Mouse (Mus musculus): ENCODE results near the gene Eef2. TPM values are rescaled to one million over a fixed set of nuclear protein-coding genes. Genes with fewer than 3 reads are reported as not detected.

The Eef2 gene
- polyA plus RNA-seq, 1 experiment from 2014 or later: 282 TPM

DNA sequence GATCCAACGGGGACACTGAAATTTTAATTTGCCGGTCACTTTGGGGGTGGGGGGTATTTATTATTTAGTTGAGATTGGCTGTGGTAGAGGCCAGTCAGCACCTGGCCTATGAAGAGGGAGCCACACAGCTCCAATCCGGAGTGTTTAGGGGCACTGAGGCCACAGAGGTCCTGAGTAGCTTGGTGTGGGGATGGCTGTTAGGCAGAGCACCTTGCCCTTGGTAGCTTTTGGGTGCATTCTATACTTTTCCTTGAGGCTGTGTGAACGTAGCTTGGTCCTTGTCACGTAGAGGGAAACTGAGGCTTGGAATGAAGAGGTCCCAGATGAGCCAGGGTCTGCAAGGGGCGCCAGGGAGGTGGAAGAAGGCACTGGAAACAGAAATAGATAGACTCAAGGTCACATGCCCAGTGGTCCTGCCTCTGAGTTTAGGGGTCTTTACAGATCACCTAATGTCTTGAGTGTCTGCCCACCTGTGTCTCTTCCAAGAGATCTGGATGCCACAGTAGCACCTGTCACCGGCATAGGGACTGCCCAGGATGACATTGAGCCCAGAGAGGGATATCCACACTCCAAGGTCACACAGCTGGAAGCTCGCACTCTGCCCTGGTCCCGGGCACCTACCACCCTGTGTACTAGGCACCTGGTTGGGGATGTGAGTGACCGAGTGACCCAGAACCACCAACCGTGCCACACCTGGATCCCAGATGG lies 37.5 kb upstream of the Eef2 start:
- H3K36me3 ChIP-seq (ENCODE audit: control insufficient read depth, insufficient read depth): peaks cover 10% of the 10 kb centered on the region

GRCm38 (mm10) chr10:81139529-81139846 lies 36.9 kb upstream of the Eef2 start:
- peak overlapping the region; percentile 93 for H3K4me3 ChIP-seq (ENCODE audit: low read depth, low read length)
- 41% methylated on average over 4 of the region's 4 CpGs for WGBS (ENCODE audit: insufficient replicate concordance)
- H3K9ac ChIP-seq (ENCODE audit: low read depth, low read length): peak overlapping the region; percentile 89
- no peaks in the 10 kb centered on the region for H3K9me3 ChIP-seq (replicated peaks; ENCODE audit: control insufficient read depth, low read length)
- ATAC-seq (ENCODE audit: low read depth): no peak
- no peaks in the 10 kb centered on the region for H3K27me3 ChIP-seq (ENCODE audit: control insufficient read depth, insufficient read depth, low read depth, low read length)
- H3K36me3 ChIP-seq (ENCODE audit: control insufficient read depth, insufficient read depth): peaks cover 15% of the 10 kb centered on the region
- peak overlapping the region; percentile 18 for H3K27ac ChIP-seq (ENCODE audit: low read length)
- H3K4me1 ChIP-seq (ENCODE audit: control insufficient read depth, low read depth, low read length): peaks cover 59% of the 10 kb centered on the region
- H3K4me2 ChIP-seq (ENCODE audit: low read depth, low read length): peak overlapping the region; percentile 93

More for the DNA sequence above, 37.5 kb upstream of the Eef2 start:
- peak overlapping the region; percentile 93 for H3K4me2 ChIP-seq (ENCODE audit: low read depth, low read length)
- H3K27me3 ChIP-seq (ENCODE audit: control insufficient read depth, insufficient read depth, low read depth, low read length): no peaks in the 10 kb centered on the region
- H3K9ac ChIP-seq (ENCODE audit: low read depth, low read length): peak overlapping the region; percentile 89
- WGBS (ENCODE audit: insufficient replicate concordance): 43% methylated on average over 11 of the region's 11 CpGs
- H3K27ac ChIP-seq (ENCODE audit: low read length): peak overlapping the region; percentile 91
- H3K4me1 ChIP-seq (ENCODE audit: control insufficient read depth, low read depth, low read length): peaks cover 64% of the 10 kb centered on the region
- ATAC-seq (ENCODE audit: low read depth): no peak
- H3K9me3 ChIP-seq (replicated peaks; ENCODE audit: control insufficient read depth, low read length): no peaks in the 10 kb centered on the region
- H3K4me3 ChIP-seq (ENCODE audit: low read depth, low read length): peak overlapping the region; percentile 93

- WGBS (ENCODE audit: insufficient replicate concordance): 31% methylated on average over 8 of the region's 8 CpGs
- peaks cover 54% of the 10 kb centered on the region for H3K4me1 ChIP-seq (ENCODE audit: control insufficient read depth, low read depth, low read length)
- H3K9me3 ChIP-seq (replicated peaks; ENCODE audit: control insufficient read depth, low read length): no peaks in the 10 kb centered on the region
- peak overlapping the region; percentile 55 for H3K27ac ChIP-seq (ENCODE audit: low read length)
- H3K4me2 ChIP-seq (ENCODE audit: low read depth, low read length): peak overlapping the region; percentile 93
- H3K4me3 ChIP-seq (ENCODE audit: low read depth, low read length): peak overlapping the region; percentile 93
- H3K9ac ChIP-seq (ENCODE audit: low read depth, low read length): peak overlapping the region; percentile 89
- no peaks in the 10 kb centered on the region for H3K27me3 ChIP-seq (ENCODE audit: control insufficient read depth, insufficient read depth, low read depth, low read length)
- peaks cover 21% of the 10 kb centered on the region for H3K36me3 ChIP-seq (ENCODE audit: control insufficient read depth, insufficient read depth)
- no peak for ATAC-seq (ENCODE audit: low read depth)
Observed at GRCm38 (mm10) chr10:81140005-81140404, 36.4 kb upstream of the Eef2 start.

DNA sequence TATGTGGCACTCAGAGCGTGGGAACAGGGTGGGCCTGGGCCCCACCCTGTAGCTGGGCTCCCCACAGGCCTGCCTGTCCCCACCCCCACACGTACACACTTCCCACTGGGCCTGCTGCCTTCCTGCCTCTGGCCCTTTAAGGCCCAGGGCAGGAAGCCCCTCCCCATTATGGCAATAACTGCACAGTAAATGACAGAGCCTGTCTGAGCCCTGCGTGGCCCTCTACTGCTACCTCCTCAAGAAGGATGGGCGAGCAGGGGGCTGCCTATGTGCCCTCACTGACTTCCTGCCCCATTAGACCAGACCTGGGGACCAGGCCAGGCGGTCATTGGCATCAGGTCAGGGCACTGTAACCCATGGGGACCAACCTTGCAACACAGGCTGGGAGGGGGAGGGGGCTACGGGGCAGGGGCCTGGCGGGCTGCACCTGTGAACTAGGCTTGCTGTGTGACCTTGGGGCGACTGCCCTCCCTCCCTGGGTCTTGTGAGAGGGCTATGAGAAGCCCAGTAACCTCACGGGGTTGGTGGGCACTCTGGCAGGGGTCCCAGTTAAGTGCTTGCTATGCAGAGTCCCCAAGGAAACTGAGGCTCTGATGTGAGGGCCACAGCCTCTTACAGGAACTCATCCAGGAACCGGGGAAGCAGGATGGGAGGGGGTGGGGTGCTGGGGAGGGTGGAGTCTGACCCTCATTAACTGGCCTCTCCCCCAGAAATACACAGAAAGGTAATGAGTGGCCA lies 35.5 kb upstream of the Eef2 start:
- WGBS (ENCODE audit: insufficient replicate concordance): 40% methylated on average over 10 of the region's 10 CpGs
- peak overlapping the region; percentile 55 for H3K27ac ChIP-seq (ENCODE audit: low read length)
- H3K4me1 ChIP-seq (ENCODE audit: control insufficient read depth, low read depth, low read length): peaks cover 57% of the 10 kb centered on the region
- peak overlapping the region; percentile 93 for H3K4me2 ChIP-seq (ENCODE audit: low read depth, low read length)
- H3K27me3 ChIP-seq (ENCODE audit: control insufficient read depth, insufficient read depth, low read depth, low read length): no peaks in the 10 kb centered on the region
- ATAC-seq (ENCODE audit: low read depth): no peak
- H3K9ac ChIP-seq (ENCODE audit: low read depth, low read length): peak overlapping the region; percentile 89
- H3K9me3 ChIP-seq (replicated peaks; ENCODE audit: control insufficient read depth, low read length): no peaks in the 10 kb centered on the region
- peaks cover 29% of the 10 kb centered on the region for H3K36me3 ChIP-seq (ENCODE audit: control insufficient read depth, insufficient read depth)
- H3K4me3 ChIP-seq (ENCODE audit: low read depth, low read length): peak overlapping the region; percentile 93

DNA sequence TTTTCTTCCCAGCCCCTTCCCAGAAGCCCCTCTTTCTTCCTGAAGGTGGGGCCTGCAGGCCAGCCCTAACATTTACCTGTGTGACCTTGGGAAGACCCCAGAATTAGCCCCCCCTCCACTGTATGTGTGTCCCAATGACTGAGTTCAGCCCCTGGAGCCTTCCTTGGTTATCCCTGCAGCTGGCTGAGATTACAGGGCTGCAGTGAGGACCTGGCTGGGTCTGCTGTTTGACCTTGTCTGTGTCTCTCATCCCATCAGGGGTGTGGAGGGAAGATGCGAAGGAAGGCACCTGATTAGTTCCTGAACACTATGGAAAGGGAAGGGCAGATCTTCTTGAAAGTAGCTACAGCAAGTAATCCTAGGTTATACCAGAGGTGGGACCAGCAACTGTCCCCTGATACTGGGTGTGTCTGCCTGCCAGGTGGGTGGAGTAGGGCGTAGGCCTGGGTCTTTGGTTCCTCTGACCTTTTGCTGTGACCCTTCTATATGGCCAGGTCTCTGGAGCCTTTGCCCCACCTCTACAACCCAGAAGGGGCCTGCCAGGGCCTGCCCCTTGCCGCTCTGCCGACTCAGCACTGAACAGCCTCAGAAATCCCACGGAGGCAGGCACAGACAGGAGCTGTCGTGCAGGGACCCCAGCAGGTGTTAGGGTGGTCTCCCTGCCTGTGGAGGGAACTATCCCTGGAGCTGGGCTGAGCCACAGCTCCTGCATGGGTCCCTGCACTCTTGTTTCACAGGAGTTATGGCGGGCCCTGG lies 34.8 kb upstream of the Eef2 start:
- H3K4me2 ChIP-seq (ENCODE audit: low read depth, low read length): peak overlapping the region; percentile 93
- peak overlapping the region; percentile 58 for H3K27ac ChIP-seq (ENCODE audit: low read length)
- H3K4me1 ChIP-seq (ENCODE audit: control insufficient read depth, low read depth, low read length): peaks cover 60% of the 10 kb centered on the region
- ATAC-seq (ENCODE audit: low read depth): no peak
- no peaks in the 10 kb centered on the region for H3K27me3 ChIP-seq (ENCODE audit: control insufficient read depth, insufficient read depth, low read depth, low read length)
- peaks cover 37% of the 10 kb centered on the region for H3K36me3 ChIP-seq (ENCODE audit: control insufficient read depth, insufficient read depth)
- peak overlapping the region; percentile 93 for H3K4me3 ChIP-seq (ENCODE audit: low read depth, low read length)
- 76% methylated on average over 7 of the region's 7 CpGs for WGBS (ENCODE audit: insufficient replicate concordance)
- H3K9me3 ChIP-seq (replicated peaks; ENCODE audit: control insufficient read depth, low read length): no peaks in the 10 kb centered on the region
- peak overlapping the region; percentile 33; the same call in 1 of the 2 replicates for H3K9ac ChIP-seq (ENCODE audit: low read depth, low read length)

DNA sequence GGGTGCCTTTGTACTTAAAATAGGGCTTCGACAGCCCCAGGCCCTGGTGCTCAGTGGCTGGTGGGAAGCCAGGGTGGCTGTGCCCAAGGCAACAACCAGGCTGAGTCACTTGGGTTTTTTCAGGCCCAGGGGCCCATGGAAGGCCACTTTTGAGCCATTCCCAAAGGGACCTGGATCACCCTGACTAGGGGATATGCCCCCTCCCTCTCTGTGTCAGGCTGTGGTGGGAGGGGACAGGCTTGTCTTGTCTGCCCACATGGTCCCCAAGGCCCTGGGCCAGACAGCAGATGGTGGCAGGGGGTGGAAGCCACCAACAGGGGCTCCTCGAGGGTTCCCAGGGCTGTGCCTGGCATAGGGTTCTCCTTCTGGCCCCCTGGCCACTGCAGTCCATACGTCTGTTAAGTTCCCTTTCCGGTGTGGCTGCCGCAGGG lies 33.9 kb upstream of the Eef2 start:
- Histone ChIP-seq H3K4me1 (ENCODE audit: control insufficient read depth, low read depth, low read length) (peaks cover 60% of the 10 kb centered on the region), H3K9ac (ENCODE audit: low read depth, low read length) (no peak overlapping the region; the same call in 1 of the 2 replicates), H3K36me3 (ENCODE audit: control insufficient read depth, insufficient read depth) (peaks cover 46% of the 10 kb centered on the region), H3K27me3 (ENCODE audit: control insufficient read depth, insufficient read depth, low read depth, low read length) (no peaks in the 10 kb centered on the region), H3K9me3 (replicated peaks; ENCODE audit: control insufficient read depth, low read length) (no peaks in the 10 kb centered on the region), H3K4me2 (ENCODE audit: low read depth, low read length) (no peak overlapping the region), H3K27ac (ENCODE audit: low read length) (0 out of 2 replicates have a peak overlapping the region, but pooled peaks have one; percentile 9), H3K4me3 (ENCODE audit: low read depth, low read length) (no peak overlapping the region)
- no peak for ATAC-seq (ENCODE audit: low read depth)
- WGBS (ENCODE audit: insufficient replicate concordance): 65% methylated on average over 5 of the region's 5 CpGs

DNA sequence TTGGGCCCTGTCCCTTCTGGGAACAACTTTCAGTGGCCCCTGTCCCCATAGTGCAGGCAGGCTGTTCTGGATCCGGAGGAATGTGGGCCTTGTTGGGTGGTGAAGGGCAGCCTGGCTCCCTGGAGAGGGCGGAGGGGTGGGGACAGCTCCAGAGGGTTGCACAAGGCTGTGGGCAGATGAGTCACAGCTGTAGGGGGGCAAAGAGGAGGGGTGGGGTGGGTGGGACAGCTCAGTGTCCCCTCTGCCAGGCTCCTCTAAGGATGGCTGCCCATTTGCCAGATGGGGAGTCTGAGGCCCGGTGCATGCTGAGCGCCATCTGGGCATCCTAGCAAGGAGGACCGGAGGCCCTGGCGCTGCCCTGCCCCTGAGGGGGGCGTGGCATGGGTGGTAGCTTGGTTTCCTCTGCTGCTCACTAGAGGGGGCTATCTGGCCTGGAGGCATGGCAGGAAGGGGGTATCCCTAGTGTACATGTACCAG lies 33.2 kb upstream of the Eef2 start:
- peaks cover 60% of the 10 kb centered on the region for H3K4me1 ChIP-seq (ENCODE audit: control insufficient read depth, low read depth, low read length)
- H3K9me3 ChIP-seq (replicated peaks; ENCODE audit: control insufficient read depth, low read length): no peaks in the 10 kb centered on the region
- peaks cover 52% of the 10 kb centered on the region for H3K36me3 ChIP-seq (ENCODE audit: control insufficient read depth, insufficient read depth)
- H3K9ac ChIP-seq (ENCODE audit: low read depth, low read length): no peak overlapping the region
- no peak overlapping the region for H3K4me3 ChIP-seq (ENCODE audit: low read depth, low read length)
- no peak overlapping the region for H3K27ac ChIP-seq (ENCODE audit: low read length)
- no peak overlapping the region for H3K4me2 ChIP-seq (ENCODE audit: low read depth, low read length)
- ATAC-seq (ENCODE audit: low read depth): no peak
- 73% methylated on average over 7 of the region's 7 CpGs for WGBS (ENCODE audit: insufficient replicate concordance)
- H3K27me3 ChIP-seq (ENCODE audit: control insufficient read depth, insufficient read depth, low read depth, low read length): no peaks in the 10 kb centered on the region

DNA sequence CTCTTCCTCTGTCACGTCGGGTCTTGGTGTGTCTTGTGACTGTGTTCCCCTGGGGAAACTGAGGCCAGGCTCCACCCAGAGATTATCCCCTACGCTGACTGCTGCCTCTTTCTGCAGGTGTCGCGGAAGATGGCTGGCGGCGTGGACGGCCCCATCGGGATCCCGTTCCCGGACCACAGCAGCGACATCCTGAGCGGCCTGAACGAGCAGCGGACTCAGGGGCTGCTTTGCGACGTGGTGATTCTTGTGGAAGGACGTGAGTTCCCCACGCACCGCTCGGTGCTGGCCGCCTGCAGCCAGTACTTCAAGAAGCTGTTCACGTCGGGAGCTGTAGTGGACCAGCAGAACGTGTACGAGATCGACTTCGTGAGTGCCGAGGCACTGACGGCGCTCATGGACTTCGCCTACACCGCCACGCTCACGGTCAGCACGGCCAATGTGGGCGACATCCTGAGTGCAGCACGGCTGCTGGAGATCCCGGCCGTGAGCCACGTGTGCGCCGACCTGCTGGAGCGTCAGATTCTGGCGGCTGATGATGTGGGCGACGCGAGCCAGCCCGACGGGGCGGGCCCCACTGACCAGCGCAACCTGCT lies 32.5 kb upstream of the Eef2 start:
- Histone ChIP-seq H3K4me3 (ENCODE audit: low read depth, low read length) (no peak overlapping the region), H3K4me2 (ENCODE audit: low read depth, low read length) (no peak overlapping the region), H3K27me3 (ENCODE audit: control insufficient read depth, insufficient read depth, low read depth, low read length) (no peaks in the 10 kb centered on the region), H3K9me3 (replicated peaks; ENCODE audit: control insufficient read depth, low read length) (no peaks in the 10 kb centered on the region), H3K4me1 (ENCODE audit: control insufficient read depth, low read depth, low read length) (peaks cover 54% of the 10 kb centered on the region), H3K36me3 (ENCODE audit: control insufficient read depth, insufficient read depth) (peaks cover 60% of the 10 kb centered on the region), H3K27ac (ENCODE audit: low read length) (no peak overlapping the region), H3K9ac (ENCODE audit: low read depth, low read length) (no peak overlapping the region)
- 93% methylated on average over 52 of the region's 52 CpGs for WGBS (ENCODE audit: insufficient replicate concordance)
- ATAC-seq (ENCODE audit: low read depth): no peak
